In genomic region chr5:35739005-35739404, GRCm38 (mm10) we compare ENCODE assay signal across 18 mouse cellular contexts. TPM values are rescaled to one million over a fixed set of nuclear protein-coding genes. Genes with fewer than 3 reads are reported as not detected.
A peak's percentile ranks its signal among the peaks of the same experiment; 100 is the strongest.
DNase-seq lines count a peak whose midpoint lies in the region; ATAC-seq and TF ChIP-seq lines count a peak whose summit lies in the region.
"Had no signal": no experiment of that assay in that cellular context is flagged by ENCODE, and none has a peak within 500 bp of the region (broad histone marks: within the 10 kb centered on the region; RNA-seq: fewer than 3 reads in every experiment).

No protein-coding gene starts in this region.

- peaks cover 43% of the 10 kb centered on the region for H3K4me1 ChIP-seq in heart, embryonic 16.5 days (ENCODE audit: control insufficient read depth, insufficient read depth, low read length)
- peaks cover 32% of the 10 kb centered on the region for H3K4me1 ChIP-seq in intestine, embryonic 16.5 days (ENCODE audit: control insufficient read depth, insufficient read depth, low read length)
- H3K4me1 ChIP-seq in kidney, embryonic 16.5 days (ENCODE audit: insufficient read depth, low read length), result peaks cover 39% of the 10 kb centered on the region
- peaks cover 12% of the 10 kb centered on the region for H3K4me1 ChIP-seq in stomach, embryonic 16.5 days (ENCODE audit: control insufficient read depth, insufficient read depth, low read length)

- H3K9ac ChIP-seq in heart, embryonic 16.5 days (ENCODE audit: low read length), result 0 out of 2 replicates have a peak overlapping the region, but pooled peaks have one; percentile 17
- H3K9ac ChIP-seq in intestine, embryonic 16.5 days (ENCODE audit: low read depth, low read length), result peak overlapping the region; percentile 45
- H3K9ac ChIP-seq in kidney, embryonic 16.5 days (replicated peaks; ENCODE audit: low read length), result peak overlapping the region; percentile 27
- H3K9ac ChIP-seq in stomach, embryonic 16.5 days (ENCODE audit: low read length), result 0 out of 2 replicates have a peak overlapping the region, but pooled peaks have one; percentile 25
- H3K9ac ChIP-seq: hindbrain, embryonic 13.5 days; limb, embryonic 13.5 days; liver, embryonic 15.5 days had no signal

- 72% methylated on average over 2 of the region's 2 CpGs for WGBS in heart, embryonic 16.5 days
- WGBS in intestine, embryonic 16.5 days, result 74% methylated on average over 2 of the region's 2 CpGs
- 94% methylated on average over 2 of the region's 2 CpGs for WGBS in kidney, embryonic 16.5 days
- WGBS in stomach, embryonic 16.5 days, result 80% methylated on average over 2 of the region's 2 CpGs

- intact Hi-C loops in left cerebral cortex, postnatal 36 days (cut with DNase I), result no loop called here
- intact Hi-C loops in gastrocnemius, adult 2 months (cut with DNase I), result no loop called here

- H3K36me3 ChIP-seq in heart, embryonic 16.5 days (ENCODE audit: control insufficient read depth, insufficient read depth), result no peaks in the 10 kb centered on the region
- no peaks in the 10 kb centered on the region for H3K36me3 ChIP-seq in intestine, embryonic 16.5 days (ENCODE audit: control insufficient read depth, insufficient read depth, low read length)
- H3K36me3 ChIP-seq in kidney, embryonic 16.5 days (ENCODE audit: insufficient read depth, low read length), result no peaks in the 10 kb centered on the region
- no peaks in the 10 kb centered on the region for H3K36me3 ChIP-seq in stomach, embryonic 16.5 days (ENCODE audit: control insufficient read depth, insufficient read depth, low read length)
- H3K36me3 ChIP-seq: forebrain, embryonic 10.5 days; hindbrain, embryonic 13.5 days; limb, embryonic 13.5 days; liver, embryonic 15.5 days had no signal

- no peak overlapping the region for H3K4me3 ChIP-seq in heart, embryonic 16.5 days (ENCODE audit: low read length)
- peak overlapping the region; percentile 40 for H3K4me3 ChIP-seq in intestine, embryonic 16.5 days (ENCODE audit: low read length)
- H3K4me3 ChIP-seq in kidney, embryonic 16.5 days (ENCODE audit: low read length), result peak overlapping the region; percentile 1; the same call in 1 of the 2 replicates
- H3K4me3 ChIP-seq in stomach, embryonic 16.5 days (replicated peaks; ENCODE audit: low read length), result no peak overlapping the region
- no peak overlapping the region for H3K4me3 ChIP-seq in gastrocnemius, adult 2 months
- H3K4me3 ChIP-seq: forebrain, embryonic 10.5 days; hindbrain, embryonic 13.5 days; left cerebral cortex, adult 2 months; limb, embryonic 13.5 days; liver, embryonic 15.5 days had no signal

- no peak overlapping the region for H3K4me2 ChIP-seq in heart, embryonic 16.5 days (ENCODE audit: low read depth, low read length)
- peak overlapping the region; percentile 42 for H3K4me2 ChIP-seq in intestine, embryonic 16.5 days (ENCODE audit: low read depth, low read length)
- H3K4me2 ChIP-seq in kidney, embryonic 16.5 days (replicated peaks; ENCODE audit: low read depth, low read length), result peak overlapping the region; percentile 36
- H3K4me2 ChIP-seq in stomach, embryonic 16.5 days (ENCODE audit: low read depth, low read length), result peak overlapping the region; percentile 16; the same call in 1 of the 2 replicates
- H3K4me2 ChIP-seq: hindbrain, embryonic 13.5 days; limb, embryonic 13.5 days; liver, embryonic 15.5 days had no signal

- H3K9me3 ChIP-seq in heart, embryonic 16.5 days (replicated peaks; ENCODE audit: control insufficient read depth, low read length), result no peaks in the 10 kb centered on the region
- H3K9me3 ChIP-seq in intestine, embryonic 16.5 days (ENCODE audit: control insufficient read depth, low read length), result no peaks in the 10 kb centered on the region
- H3K9me3 ChIP-seq in kidney, embryonic 16.5 days (ENCODE audit: low read length), result no peaks in the 10 kb centered on the region
- no peaks in the 10 kb centered on the region for H3K9me3 ChIP-seq in stomach, embryonic 16.5 days (replicated peaks; ENCODE audit: control insufficient read depth, low read length)
- H3K9me3 ChIP-seq: forebrain, embryonic 10.5 days; hindbrain, embryonic 13.5 days; limb, embryonic 13.5 days; liver, embryonic 15.5 days had no signal

- H3K27ac ChIP-seq in heart, embryonic 16.5 days (ENCODE audit: low read length), result 0 out of 2 replicates have a peak overlapping the region, but pooled peaks have one; percentile 4
- peak overlapping the region; percentile 87 for H3K27ac ChIP-seq in intestine, embryonic 16.5 days (ENCODE audit: low read length)
- peak overlapping the region; percentile 87 for H3K27ac ChIP-seq in kidney, embryonic 16.5 days (ENCODE audit: low read length)
- H3K27ac ChIP-seq in stomach, embryonic 16.5 days (ENCODE audit: low read length), result peak overlapping the region; percentile 52; the same call in 1 of the 2 replicates
- H3K27ac ChIP-seq in gastrocnemius, adult 2 months, result no peak overlapping the region
- H3K27ac ChIP-seq: forebrain, embryonic 10.5 days; hindbrain, embryonic 13.5 days; left cerebral cortex, adult 2 months; limb, embryonic 13.5 days; liver, embryonic 15.5 days had no signal

- no peak for TF ChIP-seq CTCF in gastrocnemius, adult 2 months (IDR thresholded peaks at IDR 0.05)

- no peaks in the 10 kb centered on the region for H3K27me3 ChIP-seq in heart, embryonic 16.5 days (ENCODE audit: control insufficient read depth, insufficient read depth, low read length)
- H3K27me3 ChIP-seq in intestine, embryonic 16.5 days (replicated peaks; ENCODE audit: control insufficient read depth, insufficient read depth, low read length), result no peaks in the 10 kb centered on the region
- H3K27me3 ChIP-seq in kidney, embryonic 16.5 days (ENCODE audit: insufficient read depth, low read length), result peaks cover 7% of the 10 kb centered on the region; the same call in 1 of the 2 replicates
- H3K27me3 ChIP-seq in stomach, embryonic 16.5 days (ENCODE audit: control insufficient read depth, insufficient read depth, low read length), result no peaks in the 10 kb centered on the region

- no peak for ATAC-seq in heart, embryonic 16.5 days (replicated peaks; ENCODE audit: extremely low read depth, insufficient read depth, low FRiP score)
- ATAC-seq in intestine, embryonic 16.5 days, result no peak
- no peak for ATAC-seq in kidney, embryonic 16.5 days (ENCODE audit: low FRiP score, low TSS enrichment)
- ATAC-seq in stomach, embryonic 16.5 days (ENCODE audit: insufficient read depth, low FRiP score), result no peak
- ATAC-seq: midbrain, embryonic 16.5 days had no signal

- no peak for DNase-seq in heart, adult 8-10 months (ENCODE audit: low spot score)
- no peak for DNase-seq in left cerebral cortex, postnatal 36 days (ENCODE audit: low spot score in 2 of 2)
- DNase-seq in gastrocnemius, adult 2 months, result no peak
- DNase-seq in urinary bladder, postnatal 10 days (ENCODE audit: low spot score), result no peak
- DNase-seq: cerebellum, adult 11-12 months; gastrocnemius, postnatal 14 days; thymus, postnatal 25 days had no signal

RNA-seq across cellular contexts. Expression of gene Sh3tc1, which starts 0.8 kb away (rescaled TPM):
- 8.3 and 10.0 TPM in 2 replicates for polyA plus RNA-seq in heart, embryonic 16.5 days (2015; fragmentation: Nextera tagmentation; extraction: Ambion mirVana)
- total RNA-seq in heart, adult 8-10 months (2022), result 1 to 10 TPM; 6.5 to 9.1 (median 7.9) TPM
- polyA plus RNA-seq in intestine, embryonic 16.5 days (2015; fragmentation: Nextera tagmentation; extraction: Ambion mirVana), result 18.4 and 20.5 TPM in 2 replicates
- 25.2 and 27.6 TPM in 2 replicates for polyA plus RNA-seq in kidney, embryonic 16.5 days (2015; fragmentation: Nextera tagmentation; extraction: Ambion mirVana)
- 6.2 and 9.1 TPM in 2 replicates for polyA plus RNA-seq in stomach, embryonic 16.5 days (2015; fragmentation: Nextera tagmentation; extraction: Ambion mirVana)
- 1 to 10 TPM; 3.0 to 3.3 TPM for total RNA-seq in left cerebral cortex, postnatal 36 days (2021)
- 1 to 10 TPM; 2.2 to 2.4 TPM for total RNA-seq in gastrocnemius, adult 2 months (2021)

RNA-seq across cellular contexts. Expression of gene Ablim2, which starts 18.7 kb away (rescaled TPM):
- 4.7 and 7.3 TPM in 2 replicates for polyA plus RNA-seq in heart, embryonic 16.5 days (2015; fragmentation: Nextera tagmentation; extraction: Ambion mirVana)
- 10 to 100 TPM; 18.5 to 28.5 (median 20.9) TPM for total RNA-seq in heart, adult 8-10 months (2022)
- 5.4 and 5.7 TPM in 2 replicates for polyA plus RNA-seq in intestine, embryonic 16.5 days (2015; fragmentation: Nextera tagmentation; extraction: Ambion mirVana)
- 2.8 and 3.0 TPM in 2 replicates for polyA plus RNA-seq in kidney, embryonic 16.5 days (2015; fragmentation: Nextera tagmentation; extraction: Ambion mirVana)
- 3.5 and 4.3 TPM in 2 replicates for polyA plus RNA-seq in stomach, embryonic 16.5 days (2015; fragmentation: Nextera tagmentation; extraction: Ambion mirVana)
- total RNA-seq in left cerebral cortex, postnatal 36 days (2021), result 100 to 1,000 TPM; 150 to 220 TPM
- total RNA-seq in gastrocnemius, adult 2 months (2021), result 10 to 100 TPM; 40.7 to 42.5 TPM
- total RNA-seq: common myeloid progenitor, adult 5-6 weeks had no signal
- polyA plus RNA-seq: forebrain, embryonic 10.5 days had no signal

RNA-seq across cellular contexts. Expression of gene Htra3, which starts 59.4 kb away (rescaled TPM):
- polyA plus RNA-seq in heart, embryonic 16.5 days (2015; fragmentation: Nextera tagmentation; extraction: Ambion mirVana), result 16.3 and 17.2 TPM in 2 replicates
- 10 to 100 TPM; 70.4 to 85.8 (median 82.5) TPM for total RNA-seq in heart, adult 8-10 months (2022)
- 53.5 and 58.1 TPM in 2 replicates for polyA plus RNA-seq in intestine, embryonic 16.5 days (2015; fragmentation: Nextera tagmentation; extraction: Ambion mirVana)
- 16.9 and 18.4 TPM in 2 replicates for polyA plus RNA-seq in kidney, embryonic 16.5 days (2015; fragmentation: Nextera tagmentation; extraction: Ambion mirVana)
- polyA plus RNA-seq in stomach, embryonic 16.5 days (2015; fragmentation: Nextera tagmentation; extraction: Ambion mirVana), result 67.7 and 77.5 TPM in 2 replicates
- 1 to 10 TPM; 7.7 to 9.6 TPM for total RNA-seq in left cerebral cortex, postnatal 36 days (2021)
- total RNA-seq in gastrocnemius, adult 2 months (2021), result 10 to 100 TPM; 40.1 to 52.2 TPM
- total RNA-seq: common myeloid progenitor, adult 5-6 weeks had no signal

Comparison
In these comparisons a context has a peak if more than half of its experiments do, and no peak if none do; other contexts are left out.
1. H3K4me3 ChIP-seq: peak in intestine, embryonic 16.5 days (single experiment) and kidney, embryonic 16.5 days (single experiment); none in heart, embryonic 16.5 days (single experiment), stomach, embryonic 16.5 days (single experiment) and gastrocnemius, adult 2 months (single experiment).
2. Peak in every context shown above with its lines, with median percentiles within 50 percentile points of each other: H3K9ac ChIP-seq.